Mouse (Mus musculus) olfactory bulb, adult 2 months (tissue): Measurements from ENCODE around the gene Akap13. TPM values are rescaled to one million over a fixed set of nuclear protein-coding genes. Genes with fewer than 3 reads are reported as not detected.

Experiments
- H3K27ac ChIP-seq: fragments of 200-500 bp; 2 replicates; pipeline ENCODE4 v1.5.1; 2012; ENCODE audit warnings: low read depth, low read length; ENCODE audit not compliant: insufficient read depth
- H3K4me1 ChIP-seq: fragments of 200-500 bp; 2 replicates; pipeline ENCODE4 v1.6.1; 2012; ENCODE audit warnings: low read length; ENCODE audit not compliant: control insufficient read depth, insufficient read depth
- H3K4me3 ChIP-seq: fragments of 200-500 bp; 2 replicates; pipeline ENCODE4 v1.5.1; 2012; ENCODE audit warnings: mild to moderate bottlenecking, low read depth, low read length, moderate library complexity; ENCODE audit not compliant: insufficient read depth
- CTCF ChIP-seq: fragments of 200-500 bp; IDR thresholded peaks from 2 replicates; pipeline ENCODE4 v1.5.1; 2012; ENCODE audit warnings: low read depth, mild to moderate bottlenecking, low read length, moderate library complexity; ENCODE audit not compliant: insufficient read depth
- POLR2A ChIP-seq: fragments of 200-500 bp; IDR thresholded peaks from 2 replicates; pipeline ENCODE4 v1.6.1; 2012; ENCODE audit warnings: mild to moderate bottlenecking, low read depth, low read length, moderate library complexity; ENCODE audit not compliant: insufficient read depth
- WGBS: fragments of 180-500 bp; shearing (Covaris S2); methylation state at CpG from one replicate; pipeline ENCODE4 v1.1.7; 2018; 5-methylcytosine and 5-hydroxymethylcytosine counted together
- polyA plus RNA-seq: library from polyadenylated mRNA; stranded (reverse); fragments of >200 nt; gene quantifications from 2 replicates; pipeline ENCODE4 v1.2.4, GENCODE M21; 2012; ENCODE audit warnings: low replicate concordance; ENCODE audit not compliant: missing spikeins, insufficient read depth, insufficient read length

Akap13 gene
- polyA plus RNA-seq, 1 experiment: 67.2 TPM

GRCm38 (mm10) chr7:75524789-75525569 is 69.6 kb downstream of the Akap13 start:
- no peak overlapping the region for H3K4me3 ChIP-seq
- no peak for TF ChIP-seq CTCF
- no peak for TF ChIP-seq POLR2A
- peaks cover 3% of the 10 kb centered on the region; the same call in 1 of the 2 replicates for H3K4me1 ChIP-seq
- no peak overlapping the region for H3K27ac ChIP-seq

GRCm38 (mm10) chr7:75525716-75526401 is 70.5 kb downstream of the Akap13 start:
- TF ChIP-seq CTCF (no peak), POLR2A (no peak)
- WGBS: 82% methylated on average over 4 of the region's 4 CpGs
- H3K4me3 ChIP-seq: no peak overlapping the region
- H3K27ac ChIP-seq: no peak overlapping the region
- H3K4me1 ChIP-seq: peaks cover 3% of the 10 kb centered on the region; the same call in 1 of the 2 replicates

- 76% methylated on average over 4 of the region's 4 CpGs for WGBS
- H3K4me1 ChIP-seq: peaks cover 3% of the 10 kb centered on the region; the same call in 1 of the 2 replicates
- no peak overlapping the region for H3K27ac ChIP-seq
- no peak overlapping the region for H3K4me3 ChIP-seq
- no peak for TF ChIP-seq POLR2A
- TF ChIP-seq CTCF: no peak
Observed at GRCm38 (mm10) chr7:75528751-75529150, 73.4 kb downstream of the Akap13 start.

GRCm38 (mm10) chr7:75529857-75530437 is 74.6 kb downstream of the Akap13 start:
- Histone ChIP-seq H3K27ac (no peak overlapping the region), H3K4me3 (no peak overlapping the region), H3K4me1 (peaks cover 3% of the 10 kb centered on the region; the same call in 1 of the 2 replicates)
- 94% methylated on average over 7 of the region's 7 CpGs for WGBS
- TF ChIP-seq POLR2A (no peak), CTCF (no peak)

- TF ChIP-seq CTCF (no peak), POLR2A (no peak)
- WGBS: 90% methylated on average over 3 of the region's 3 CpGs
- no peak overlapping the region for H3K27ac ChIP-seq
- H3K4me3 ChIP-seq: no peak overlapping the region
- H3K4me1 ChIP-seq: peaks cover 3% of the 10 kb centered on the region; the same call in 1 of the 2 replicates
Observed at GRCm38 (mm10) chr7:75530642-75531041, 75.3 kb downstream of the Akap13 start.

GRCm38 (mm10) chr7:75533079-75533478 is 77.7 kb downstream of the Akap13 start:
- no peak overlapping the region for H3K27ac ChIP-seq
- WGBS: 95% methylated on average over 5 of the region's 5 CpGs
- no peaks in the 10 kb centered on the region for H3K4me1 ChIP-seq
- no peak overlapping the region for H3K4me3 ChIP-seq
- TF ChIP-seq POLR2A (no peak), CTCF (no peak)

- TF ChIP-seq POLR2A (no peak), CTCF (no peak)
- WGBS: 88% methylated on average over 5 of the region's 5 CpGs
- no peaks in the 10 kb centered on the region for H3K4me1 ChIP-seq
- no peak overlapping the region for H3K27ac ChIP-seq
- no peak overlapping the region for H3K4me3 ChIP-seq
Observed at GRCm38 (mm10) chr7:75536298-75536697, 81.0 kb downstream of the Akap13 start.

GRCm38 (mm10) chr7:75537567-75537966 is 82.2 kb downstream of the Akap13 start:
- Histone ChIP-seq H3K4me1 (no peaks in the 10 kb centered on the region), H3K27ac (no peak overlapping the region), H3K4me3 (no peak overlapping the region)
- WGBS: 96% methylated on average over 2 of the region's 2 CpGs
- TF ChIP-seq POLR2A: no peak
- TF ChIP-seq CTCF: no peak

- Histone ChIP-seq H3K27ac (no peak overlapping the region), H3K4me1 (no peaks in the 10 kb centered on the region), H3K4me3 (no peak overlapping the region)
- WGBS: 95% methylated on average over 3 of the region's 3 CpGs
- TF ChIP-seq CTCF: no peak
- no peak for TF ChIP-seq POLR2A
Observed at GRCm38 (mm10) chr7:75538513-75538912, 83.2 kb downstream of the Akap13 start.
